Mouse (Mus musculus) liver, adult 2 months (tissue): ENCODE measurements around the gene Rapsn.

Source experiments
- CTCF ChIP-seq: fragments of 200-500 bp; IDR thresholded peaks from 2 replicates; pipeline ENCODE4 v1.5.1; 2011; ENCODE audit warnings: low read depth, low read length, control low read depth
- POLR2A ChIP-seq: fragments of 200-500 bp; IDR thresholded peaks from 2 replicates; pipeline ENCODE4 v1.6.1; 2011; ENCODE audit warnings: low read length, control low read depth; ENCODE audit not compliant: insufficient read depth; ENCODE audit errors: extremely low read depth

- TF ChIP-seq CTCF (no peak), POLR2A (no peak)
These were observed 8.9 kb upstream of the Rapsn start for GRCm38 (mm10) chr2:91026491-91026890.
